Mouse (Mus musculus): ENCODE data around the gene Sdr39u1.

Sdr39u1 gene

DNA sequence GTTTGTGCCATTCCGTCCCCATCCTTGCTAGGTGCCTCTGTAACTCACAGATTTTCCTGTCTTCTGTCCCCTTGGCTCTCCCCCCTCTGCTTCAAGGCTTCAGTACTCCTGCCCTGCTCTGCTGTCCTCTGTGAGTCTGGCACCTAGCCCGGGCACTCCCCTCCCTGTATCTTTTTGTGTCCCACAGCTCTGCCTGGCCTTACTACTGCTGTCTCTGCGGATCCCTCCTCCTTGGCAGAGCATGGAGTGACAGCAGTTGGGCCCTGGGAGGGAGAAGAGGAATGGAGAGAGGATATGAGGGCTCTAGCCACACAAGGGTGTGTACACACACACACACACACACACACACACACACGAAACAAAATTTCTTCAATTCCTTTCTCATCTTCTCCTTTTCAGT lies 15.9 kb downstream of the Sdr39u1 start, which contains the start of gene Cbln3:
TSS of gene Cbln3 (minus strand) at position 227 of the 400 bp plus-strand sequence.
- no peak for DNase-seq (ENCODE audit: low spot score in 2 of 2)

DNA sequence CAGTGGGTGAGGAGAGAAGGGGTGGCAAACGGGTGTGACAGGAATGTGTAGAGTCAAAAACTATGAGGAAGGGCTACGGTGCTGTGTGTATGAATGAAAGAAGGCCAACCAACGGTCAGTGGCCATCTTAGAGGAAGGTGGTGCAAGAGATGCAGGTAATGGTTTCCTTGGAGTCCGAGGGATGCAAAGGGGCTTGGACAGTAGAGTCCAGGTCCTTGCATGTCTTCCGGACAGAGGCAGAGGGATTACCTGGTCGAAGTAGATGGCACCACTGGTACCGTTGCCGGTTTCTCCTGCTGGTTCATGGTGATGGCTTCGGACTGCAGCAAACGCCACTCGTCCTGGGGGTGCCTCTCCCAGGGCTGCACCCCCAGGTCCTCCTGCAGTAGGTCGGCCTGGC lies 16.4 kb downstream of the Sdr39u1 start:
- no peak for DNase-seq (ENCODE audit: low spot score in 2 of 2)

DNA sequence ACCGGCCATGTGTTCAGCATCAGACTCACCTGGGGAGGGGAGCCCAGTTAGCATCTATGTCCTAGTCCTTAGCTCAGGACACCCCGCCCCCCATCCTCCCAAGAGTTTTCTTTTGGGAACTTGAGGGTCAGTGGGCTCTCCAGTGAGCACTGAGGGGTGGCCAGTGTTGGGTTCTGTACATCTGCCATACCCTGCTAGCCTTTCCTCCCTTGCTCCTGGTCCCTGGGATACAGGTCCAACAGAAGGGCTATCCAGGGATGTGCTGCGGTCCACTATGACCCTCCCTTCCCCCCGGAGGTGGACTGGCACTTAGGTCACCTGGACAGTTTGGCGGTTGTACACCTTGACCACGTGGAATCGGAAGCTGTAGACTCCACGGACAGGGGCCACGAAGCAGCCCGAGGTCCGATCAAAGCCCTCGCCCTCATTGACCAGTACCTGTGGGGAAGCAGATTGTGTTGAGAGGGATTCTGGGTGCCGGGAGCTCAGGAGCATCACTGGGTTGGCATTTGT lies 16.9 kb downstream of the Sdr39u1 start:
- DNase-seq (ENCODE audit: low spot score in 2 of 2) = no peak

DNA sequence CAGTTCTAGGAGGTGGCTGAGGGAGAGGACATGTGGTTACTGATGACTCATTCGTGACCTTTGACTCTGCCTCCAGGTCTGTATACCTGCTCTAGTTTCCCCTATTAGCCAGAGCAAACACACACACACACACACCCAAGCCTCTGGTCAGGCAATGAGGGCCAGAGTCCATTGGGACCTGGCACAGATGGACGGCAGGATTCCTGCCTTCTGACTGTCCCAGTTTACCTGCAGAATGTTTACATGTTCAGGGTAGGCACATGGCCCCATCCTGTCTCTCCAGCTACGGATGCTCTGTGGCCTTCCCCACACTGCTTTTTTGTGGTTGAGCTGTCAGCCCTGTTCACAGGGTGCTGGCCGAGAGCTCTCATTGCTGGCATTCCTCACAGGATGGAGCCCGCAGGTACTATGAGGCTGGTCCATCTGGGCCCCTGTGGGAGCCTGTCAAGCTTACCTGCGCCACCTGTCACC lies 17.9 kb downstream of the Sdr39u1 start:
- DNase-seq (ENCODE audit: low spot score in 2 of 2) = peak; percentile 47 to 56

DNA sequence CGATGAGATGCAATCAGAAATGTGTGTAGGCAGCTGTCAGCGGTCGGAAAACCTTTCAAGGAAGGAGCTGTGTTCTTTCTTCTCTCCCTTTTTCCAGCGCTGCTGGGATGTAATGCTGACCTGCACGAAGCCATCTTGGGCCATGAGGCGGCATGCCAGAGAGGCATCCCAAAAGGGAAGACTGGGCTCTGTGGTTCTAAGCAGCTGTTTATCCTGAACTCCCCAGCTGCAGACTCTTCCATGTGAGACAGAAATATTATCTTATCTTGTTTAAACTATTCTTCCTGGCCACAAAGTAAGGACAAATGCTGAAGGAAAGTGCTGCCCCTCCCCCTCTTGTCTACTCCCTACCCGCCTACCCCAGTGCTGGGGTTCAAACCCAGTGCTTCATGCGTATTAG lies 19.1 kb downstream of the Sdr39u1 start:
- no peak for DNase-seq (ENCODE audit: low spot score in 2 of 2)

DNA sequence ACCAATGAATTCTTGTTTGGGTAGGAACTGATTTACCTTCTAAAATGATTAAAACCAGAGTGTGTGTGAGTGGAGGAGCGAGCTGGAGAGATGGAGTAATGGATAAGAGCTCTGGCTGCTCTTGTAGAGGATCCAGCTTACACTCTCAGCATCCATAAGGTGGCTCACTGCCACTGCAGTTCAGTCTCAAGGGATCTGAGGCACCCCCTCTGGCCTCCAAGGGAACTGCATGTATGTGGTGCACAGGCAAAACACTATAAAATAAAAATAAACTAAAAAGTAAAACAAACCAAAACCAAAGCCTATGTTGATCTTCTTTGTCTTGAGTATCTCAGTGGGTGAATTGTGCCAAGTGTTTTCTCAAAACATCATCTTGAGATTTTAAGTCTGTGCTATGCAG lies 20.5 kb downstream of the Sdr39u1 start:
- DNase-seq (ENCODE audit: low spot score in 2 of 2) = peak; percentile 66 to 78

DNA sequence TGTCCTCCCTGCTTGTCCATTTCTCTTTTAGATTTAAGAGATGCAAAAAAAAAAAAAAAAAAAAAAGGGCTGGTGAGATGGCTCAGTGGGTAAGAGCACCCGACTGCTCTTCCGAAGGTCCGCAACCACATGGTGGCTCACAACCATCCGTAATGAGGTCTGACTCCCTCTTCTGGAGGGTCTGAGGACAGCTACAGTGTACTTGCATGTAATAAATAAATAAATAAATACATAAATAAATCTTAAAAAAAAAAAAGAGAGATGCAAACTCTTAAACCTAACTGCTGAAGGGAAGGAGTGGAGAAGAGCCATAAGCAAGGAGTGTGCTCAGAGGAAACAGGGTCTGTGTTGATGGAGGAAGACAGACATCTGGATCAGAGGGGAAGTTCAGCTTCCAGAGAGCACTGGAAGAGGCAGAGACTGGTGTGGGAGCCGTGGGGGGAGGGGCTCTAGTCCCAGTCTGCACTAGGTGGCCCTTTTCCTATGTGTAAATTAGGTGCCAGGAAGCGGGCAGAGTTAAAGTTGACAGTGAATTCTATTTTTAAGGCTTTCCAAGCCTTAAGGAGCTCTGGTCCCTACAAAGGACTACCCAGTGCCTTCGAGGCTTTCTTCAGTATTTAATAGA lies 21.7 kb downstream of the Sdr39u1 start:
- DNase-seq (ENCODE audit: low spot score in 2 of 2) = no peak

DNA sequence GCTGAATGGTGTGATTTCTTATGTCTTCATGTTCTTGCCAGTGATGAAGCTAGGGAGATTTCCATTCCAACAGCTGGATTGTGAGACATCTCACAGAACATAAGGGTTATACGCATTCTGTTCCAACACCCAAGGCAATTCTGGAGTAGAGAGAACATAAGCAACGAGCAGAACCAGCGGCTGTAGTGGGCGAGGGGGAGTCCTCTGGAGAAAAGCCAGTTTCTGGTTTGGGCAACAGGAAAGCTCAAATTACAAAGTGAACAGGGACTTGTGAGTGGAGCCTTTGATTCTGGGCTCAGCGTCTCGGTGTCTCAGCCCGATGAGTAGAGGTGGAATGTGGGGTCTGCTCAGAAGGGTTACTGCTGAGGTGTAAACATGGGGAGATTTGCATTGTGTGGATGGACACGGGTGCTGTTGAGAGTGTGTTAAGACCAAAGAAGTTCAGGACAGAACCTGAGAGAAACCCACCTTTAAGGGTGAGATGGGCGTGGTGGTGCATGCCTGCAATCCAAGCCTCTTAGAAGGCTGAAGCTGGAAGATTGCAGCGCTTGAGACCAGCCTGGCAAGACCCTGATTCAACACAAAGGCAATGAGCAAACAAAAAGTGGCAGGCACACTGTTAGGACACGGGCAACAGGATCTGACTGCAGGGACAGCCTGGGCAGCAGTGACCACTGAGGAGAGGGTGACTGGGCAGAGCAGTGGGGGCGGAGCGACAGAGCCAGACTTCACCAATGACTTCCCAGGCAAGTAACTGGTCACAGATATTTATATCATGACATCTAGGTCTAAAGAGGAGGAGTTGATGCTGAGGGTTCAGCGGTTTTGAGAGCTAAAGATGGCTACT lies 22.4 kb downstream of the Sdr39u1 start:
- DNase-seq (ENCODE audit: low spot score in 2 of 2) = no peak

DNA sequence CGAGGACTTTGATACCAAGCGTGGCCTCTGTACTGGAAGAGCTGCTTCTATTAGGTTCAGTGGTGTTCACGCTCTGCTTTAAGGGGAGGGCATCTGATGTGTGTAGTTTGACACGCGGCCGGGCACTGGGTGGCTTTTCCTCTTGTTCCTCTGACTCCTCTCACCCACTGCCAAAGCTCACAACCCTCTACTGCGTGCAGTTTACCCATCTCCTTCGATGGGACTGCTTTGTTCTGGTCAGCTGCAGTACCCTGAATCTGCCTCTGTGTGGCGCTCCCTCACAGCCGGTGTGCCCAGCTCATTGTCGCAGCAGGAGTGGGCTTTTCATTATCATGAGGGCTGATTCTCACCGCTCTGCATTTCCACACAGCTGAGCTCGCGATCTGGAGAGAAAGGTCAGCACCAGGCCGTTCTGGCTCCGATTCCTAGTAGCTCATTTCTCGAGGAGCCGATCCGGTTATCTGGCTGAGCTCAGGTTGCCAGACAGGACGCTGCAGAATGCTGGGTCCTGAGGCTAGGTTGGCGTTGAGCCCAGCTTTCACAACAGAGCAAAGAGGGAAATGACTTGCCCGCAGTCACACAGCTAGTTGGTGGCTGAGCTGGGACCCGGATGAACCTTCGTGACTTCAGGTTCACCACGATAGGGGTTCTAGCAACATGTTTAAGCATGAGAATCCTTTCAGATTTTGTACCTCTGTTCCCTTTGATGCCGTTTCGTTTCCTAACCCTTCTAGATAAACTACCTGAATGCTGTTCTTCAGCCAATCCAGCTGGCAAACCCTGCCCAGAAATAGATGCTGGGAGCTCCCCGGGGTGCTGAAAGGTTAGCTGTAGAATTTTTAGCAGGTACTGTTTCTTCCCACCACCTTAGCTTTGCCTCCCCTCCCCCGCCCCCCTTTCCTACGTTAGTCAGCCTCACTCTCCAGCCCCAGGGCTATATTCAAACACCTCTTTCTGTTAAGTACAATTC lies 26.1 kb downstream of the Sdr39u1 start:
- DNase-seq (ENCODE audit: low spot score in 2 of 2) = peak; percentile 78 to 82

DNA sequence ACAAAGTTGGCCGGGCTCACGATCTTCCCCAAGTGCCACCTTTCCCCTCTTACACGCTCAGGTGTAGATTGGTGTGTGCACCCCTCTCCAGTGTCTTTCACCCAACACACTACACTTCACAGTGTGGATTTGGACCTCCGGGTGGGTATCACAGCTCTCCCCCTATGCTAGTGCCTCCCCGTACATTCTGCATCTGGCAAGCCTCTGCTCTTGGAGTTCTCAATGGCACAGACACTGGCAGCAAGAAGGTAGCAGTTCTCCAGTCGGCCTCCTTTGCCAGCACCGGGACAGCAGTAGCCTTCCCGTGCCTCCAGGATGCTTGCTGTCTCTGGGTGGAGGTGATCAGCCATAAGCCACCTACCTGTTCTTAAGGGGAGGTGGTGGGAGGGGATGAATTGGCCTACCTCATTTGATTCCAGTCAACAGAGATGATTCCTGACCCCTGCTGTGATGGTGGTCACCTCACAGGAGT lies 26.8 kb downstream of the Sdr39u1 start:
- no peak for DNase-seq (ENCODE audit: low spot score in 2 of 2)

DNA sequence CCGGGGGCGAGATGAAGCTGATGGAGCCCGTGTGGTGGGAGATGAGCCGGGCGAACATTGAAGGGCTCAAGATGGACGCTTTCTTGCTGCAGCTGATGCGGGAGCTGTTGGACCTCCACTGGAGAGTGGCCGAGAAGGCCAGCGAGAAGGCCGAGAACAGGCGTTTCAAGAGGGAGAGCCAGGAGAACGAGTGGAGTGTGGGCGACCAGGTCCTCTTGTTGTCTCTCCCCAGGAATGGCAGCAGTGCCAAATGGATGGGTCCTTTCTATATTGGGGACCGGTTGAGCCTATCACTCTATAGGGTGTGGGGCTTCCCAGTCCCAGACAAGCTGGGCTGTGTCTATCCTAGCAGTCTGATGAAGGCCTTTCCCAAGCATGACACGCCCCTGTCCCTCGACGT lies 27.5 kb downstream of the Sdr39u1 start:
- DNase-seq (ENCODE audit: low spot score in 2 of 2) = no peak

DNA sequence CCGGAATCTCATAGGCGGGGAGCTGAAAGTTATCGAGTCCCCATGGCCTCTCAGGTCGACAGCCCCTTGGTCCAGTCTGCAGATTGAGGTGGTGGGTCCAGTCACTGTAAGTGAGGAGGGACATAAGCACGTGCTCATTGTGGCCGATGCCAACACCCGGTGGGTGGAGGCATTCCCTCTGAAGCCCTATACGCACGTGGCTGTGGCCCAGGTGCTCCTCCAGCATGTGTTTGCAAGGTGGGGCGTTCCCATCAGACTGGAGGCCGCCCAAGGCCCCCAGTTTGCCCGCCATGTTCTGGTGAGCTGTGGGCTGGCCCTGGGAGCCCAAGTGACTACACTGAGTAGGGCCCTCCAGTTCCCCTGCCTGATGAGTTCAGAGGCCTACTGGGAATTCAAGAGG lies 28.1 kb downstream of the Sdr39u1 start:
- DNase-seq (ENCODE audit: low spot score in 2 of 2) = no peak

DNA sequence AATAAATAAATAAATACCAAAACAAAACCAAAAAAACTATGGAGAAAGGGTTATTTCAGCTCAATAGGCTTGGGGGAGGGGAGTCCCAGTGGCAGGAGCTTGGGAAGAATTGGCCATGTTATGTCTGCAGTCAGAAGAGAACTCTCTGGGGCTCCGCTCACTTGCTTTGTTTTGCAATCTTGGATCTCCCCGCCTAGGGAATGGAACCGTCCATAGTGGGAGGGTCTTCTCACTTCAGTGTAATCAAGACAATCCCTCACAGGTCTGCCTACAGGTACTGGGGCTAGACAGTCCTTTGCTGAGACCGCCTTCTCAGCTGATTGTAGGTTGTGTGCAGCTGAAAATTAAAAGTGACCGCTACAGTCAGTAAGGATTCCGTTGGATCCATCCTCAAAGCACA lies 30.6 kb downstream of the Sdr39u1 start:
- no peak for DNase-seq (ENCODE audit: low spot score in 2 of 2)

DNA sequence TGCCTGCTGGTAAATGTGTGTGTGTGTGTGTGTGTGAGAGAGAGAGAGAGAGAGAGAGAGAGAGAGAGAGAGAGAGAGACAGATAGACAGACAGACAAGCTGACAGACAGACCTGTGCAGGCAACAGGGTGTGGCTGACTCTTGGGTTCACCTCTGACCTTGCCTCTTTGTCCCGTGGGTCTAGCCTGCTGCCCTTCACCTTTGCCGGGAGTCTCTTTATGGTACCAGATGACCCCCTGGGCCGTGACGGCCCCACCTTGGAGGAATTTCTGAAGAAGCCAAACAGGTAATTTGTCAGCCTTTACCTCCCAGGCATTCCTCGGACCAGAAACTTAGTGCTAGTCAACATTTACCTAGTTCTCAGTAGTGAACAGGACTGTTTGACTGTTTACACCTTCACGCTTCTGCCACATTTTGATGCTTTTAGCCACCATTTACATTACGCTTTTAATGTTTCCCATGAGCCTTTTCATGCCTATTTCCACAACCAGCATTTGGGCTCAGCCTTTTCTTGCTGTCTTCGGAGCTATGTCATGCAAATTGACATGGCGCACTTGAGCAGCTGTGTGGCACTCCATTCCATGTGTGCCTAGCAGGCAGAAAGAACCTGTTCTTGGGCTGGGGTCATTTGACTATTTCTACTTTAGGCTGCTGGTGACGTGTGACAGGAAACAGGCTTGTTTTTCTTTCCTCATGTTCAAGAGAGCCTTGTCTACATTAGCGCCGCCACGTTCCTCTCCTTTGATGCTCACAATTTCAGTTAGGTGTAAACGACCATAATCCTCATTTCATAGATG lies 31.7 kb downstream of the Sdr39u1 start:
- no peak for DNase-seq (ENCODE audit: low spot score in 2 of 2)

DNA sequence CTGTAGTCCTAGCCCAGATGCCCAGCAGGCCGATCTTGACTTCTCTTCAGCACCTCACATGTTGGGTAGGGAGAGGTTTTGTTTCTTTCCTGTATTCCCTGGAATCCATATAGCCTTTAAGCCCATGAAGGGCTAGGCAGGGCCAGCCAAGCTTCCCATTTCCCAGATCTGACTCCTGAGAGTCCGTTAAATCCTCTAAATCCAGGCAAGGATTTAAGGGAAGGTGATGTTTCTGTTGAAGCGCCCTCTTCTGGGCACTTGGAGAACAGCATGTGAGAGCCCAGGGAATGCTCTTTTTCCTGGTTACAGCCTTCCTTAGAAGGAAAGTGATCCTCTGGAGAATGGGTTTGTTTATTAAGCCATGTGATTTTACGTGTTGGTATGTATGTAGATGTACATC lies 33.1 kb downstream of the Sdr39u1 start:
- no peak for DNase-seq (ENCODE audit: low spot score in 2 of 2)

DNA sequence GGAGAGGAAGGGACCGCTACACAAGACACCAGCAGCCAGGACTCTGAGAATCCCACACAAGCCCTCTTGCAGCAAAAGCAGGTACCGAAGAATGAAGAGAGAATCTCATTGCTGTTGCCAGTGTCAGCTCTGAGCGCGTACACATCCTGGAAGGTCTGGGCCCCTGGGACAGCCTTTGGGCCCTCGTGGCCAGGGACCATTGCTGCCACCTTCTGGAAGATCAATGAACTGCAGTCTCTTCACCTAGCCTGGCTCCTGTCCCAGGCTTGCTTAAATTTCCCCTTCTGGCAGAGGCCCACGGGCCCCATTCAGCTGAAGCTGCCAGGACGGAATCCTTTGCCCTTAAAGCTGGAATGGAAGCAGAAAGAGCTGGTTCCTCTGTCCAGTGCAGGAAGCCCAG lies 36.3 kb downstream of the Sdr39u1 start:
- peak; percentile 62 to 68 for DNase-seq (ENCODE audit: low spot score in 2 of 2)

DNA sequence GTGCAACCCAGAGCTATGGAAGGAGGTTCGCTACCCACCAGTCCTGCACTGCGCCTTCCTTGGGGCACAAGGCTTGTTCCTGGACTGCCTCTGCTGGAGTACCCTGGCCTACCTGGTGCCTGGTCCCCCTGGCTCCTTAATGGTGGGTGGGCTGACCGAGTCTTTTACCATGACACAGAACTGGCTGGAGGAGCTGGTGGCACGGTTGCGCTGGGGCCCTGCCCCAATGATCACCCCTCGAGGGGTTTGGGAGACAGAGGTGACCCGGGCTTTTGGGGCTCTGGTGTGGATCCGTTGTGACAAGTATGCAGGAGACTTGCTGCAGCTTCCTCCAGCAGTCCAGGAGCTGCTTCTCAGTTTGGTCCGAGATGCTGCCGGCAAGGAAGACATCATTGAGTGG lies 37.1 kb downstream of the Sdr39u1 start:
- no peak for DNase-seq (ENCODE audit: low spot score in 2 of 2)

DNA sequence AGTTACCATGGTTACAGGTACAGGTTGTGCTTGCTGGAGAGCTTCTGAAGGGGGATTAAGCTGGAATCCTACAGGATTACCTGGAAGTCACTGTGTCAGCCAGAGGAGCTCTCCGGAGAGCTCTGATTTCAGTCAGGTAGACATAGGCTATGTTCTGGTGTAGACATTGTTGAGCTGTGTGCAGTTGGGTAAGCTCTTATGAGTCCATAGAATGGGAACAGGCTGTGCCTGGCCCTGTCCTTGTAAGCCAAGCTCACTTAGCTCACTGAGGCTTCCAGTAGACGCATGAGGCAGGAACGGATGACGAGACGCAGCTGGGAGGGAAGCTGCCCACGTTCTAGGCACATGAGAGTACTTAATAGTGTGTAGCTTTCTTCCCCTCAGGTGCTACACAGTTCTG lies 37.9 kb downstream of the Sdr39u1 start:
- no peak for DNase-seq (ENCODE audit: low spot score in 2 of 2)

DNA sequence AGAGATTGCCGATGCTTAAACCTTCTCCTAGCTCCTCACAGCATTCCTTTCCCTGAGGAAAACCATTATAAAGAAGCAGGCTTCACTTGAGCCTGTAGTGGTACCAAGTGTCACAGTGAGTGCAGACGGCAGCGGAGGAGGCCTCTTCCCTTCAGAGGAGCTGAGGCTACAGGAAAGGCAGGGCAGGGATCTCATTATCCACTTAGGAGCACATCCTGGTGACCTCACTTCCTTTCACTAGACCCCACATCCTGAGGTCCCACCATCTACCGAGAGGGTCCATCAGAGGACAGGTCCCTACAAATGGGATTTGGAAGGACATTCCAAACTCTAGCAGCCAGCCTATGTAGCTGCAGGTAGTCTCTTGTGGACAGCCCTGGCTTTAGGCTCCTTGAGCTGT lies 42.5 kb downstream of the Sdr39u1 start:
- no peak for DNase-seq (ENCODE audit: low spot score in 2 of 2)

DNA sequence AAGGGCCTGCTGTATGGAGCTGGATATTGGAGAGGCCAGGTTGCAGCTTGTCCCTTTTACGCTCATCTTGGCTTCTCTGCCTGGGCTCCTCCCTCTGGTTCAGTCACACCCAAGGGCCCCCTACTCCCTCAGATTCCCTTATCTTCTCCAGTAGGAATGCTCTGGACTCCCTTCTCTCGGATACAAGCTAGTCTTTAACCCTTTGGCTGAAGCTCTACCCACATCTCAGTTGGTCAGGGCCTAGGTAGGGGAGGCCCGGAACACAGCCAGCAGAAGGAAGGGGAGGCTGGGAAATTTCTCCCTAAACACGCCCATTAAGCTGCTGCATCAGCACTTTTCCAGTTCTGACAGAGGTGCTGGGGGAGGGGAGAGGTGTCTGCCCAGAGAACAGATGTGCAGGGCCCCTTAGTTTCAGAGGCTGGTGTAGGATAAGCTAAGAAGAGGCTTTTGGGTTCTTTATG lies 45.0 kb downstream of the Sdr39u1 start:
- DNase-seq (ENCODE audit: low spot score in 2 of 2) = no peak

Measured in natural killer cell, adult 2 months (primary cell).